Mouse (Mus musculus): ENCODE results near the gene Uri1. TPM values are rescaled to one million over a fixed set of nuclear protein-coding genes. Genes with fewer than 3 reads are reported as not detected.

Gene Uri1
- polyA plus RNA-seq (2015; fragmentation: Nextera tagmentation; extraction: Ambion mirVana), result 8.8 and 9.1 TPM in 2 replicates

- H3K27ac ChIP-seq (ENCODE audit: low read length), result no peak within 1 kb of the TSS
Measured at GRCm38 (mm10) chr7:38023451-38023850, at the start of gene Uri1. Gene Uri1 (minus strand): TSS chr7:38023551.

GRCm38 (mm10) chr7:38071065-38071464, 47.7 kb upstream of the Uri1 start:
- WGBS (ENCODE audit: insufficient replicate concordance), result 49% methylated on average over 5 of the region's 5 CpGs

More at GRCm38 (mm10) chr7:38023451-38023850, at the start of gene Uri1:
- Histone ChIP-seq H3K27me3 (ENCODE audit: control insufficient read depth, insufficient read depth, low read depth, low read length) (no peaks in the 10 kb centered on the region), H3K9me3 (replicated peaks; ENCODE audit: control insufficient read depth, low read length) (no peaks in the 10 kb centered on the region), H3K4me1 (ENCODE audit: control insufficient read depth, low read depth, low read length) (peaks cover 3% of the 10 kb centered on the region; the same call in 1 of the 2 replicates), H3K4me3 (ENCODE audit: low read depth, low read length) (no peak within 1 kb of the TSS), H3K4me2 (ENCODE audit: low read depth, low read length) (no peak within 1 kb of the TSS), H3K36me3 (ENCODE audit: control insufficient read depth, insufficient read depth) (no peaks in the 10 kb centered on the region), H3K9ac (ENCODE audit: low read depth, low read length) (no peak within 1 kb of the TSS)
- no peak for ATAC-seq (ENCODE audit: low read depth)
- WGBS (ENCODE audit: insufficient replicate concordance), result 76% methylated on average over 8 of the region's 8 CpGs

GRCm38 (mm10) chr7:38070663-38071062, 47.3 kb upstream of the Uri1 start:
- Histone ChIP-seq H3K9ac (ENCODE audit: low read depth, low read length) (no peak overlapping the region), H3K9me3 (replicated peaks; ENCODE audit: control insufficient read depth, low read length) (no peaks in the 10 kb centered on the region), H3K4me3 (ENCODE audit: low read depth, low read length) (no peak overlapping the region), H3K4me1 (ENCODE audit: control insufficient read depth, low read depth, low read length) (no peaks in the 10 kb centered on the region), H3K27ac (ENCODE audit: low read length) (no peak overlapping the region), H3K4me2 (ENCODE audit: low read depth, low read length) (no peak overlapping the region), H3K36me3 (ENCODE audit: control insufficient read depth, insufficient read depth) (no peaks in the 10 kb centered on the region), H3K27me3 (ENCODE audit: control insufficient read depth, insufficient read depth, low read depth, low read length) (peaks cover 9% of the 10 kb centered on the region)
- no peak for ATAC-seq (ENCODE audit: low read depth)
- 23% methylated on average over 2 of the region's 2 CpGs for WGBS (ENCODE audit: insufficient replicate concordance)

More at GRCm38 (mm10) chr7:38071065-38071464, 47.7 kb upstream of the Uri1 start:
- no peak overlapping the region for H3K9ac ChIP-seq (ENCODE audit: low read depth, low read length)
- no peak overlapping the region for H3K4me2 ChIP-seq (ENCODE audit: low read depth, low read length)
- H3K36me3 ChIP-seq (ENCODE audit: control insufficient read depth, insufficient read depth), result no peaks in the 10 kb centered on the region
- H3K27me3 ChIP-seq (ENCODE audit: control insufficient read depth, insufficient read depth, low read depth, low read length), result peaks cover 9% of the 10 kb centered on the region
- H3K4me1 ChIP-seq (ENCODE audit: control insufficient read depth, low read depth, low read length), result no peaks in the 10 kb centered on the region
- ATAC-seq (ENCODE audit: low read depth), result no peak
- H3K27ac ChIP-seq (ENCODE audit: low read length), result no peak overlapping the region
- H3K4me3 ChIP-seq (ENCODE audit: low read depth, low read length), result no peak overlapping the region
- no peaks in the 10 kb centered on the region for H3K9me3 ChIP-seq (replicated peaks; ENCODE audit: control insufficient read depth, low read length)

- 23% methylated on average over 4 of the region's 4 CpGs for WGBS (ENCODE audit: insufficient replicate concordance)
- Histone ChIP-seq H3K27me3 (ENCODE audit: control insufficient read depth, insufficient read depth, low read depth, low read length) (no peaks in the 10 kb centered on the region; the same call in 1 of the 2 replicates), H3K9me3 (replicated peaks; ENCODE audit: control insufficient read depth, low read length) (no peaks in the 10 kb centered on the region), H3K27ac (ENCODE audit: low read length) (no peak overlapping the region), H3K9ac (ENCODE audit: low read depth, low read length) (no peak overlapping the region), H3K4me3 (ENCODE audit: low read depth, low read length) (no peak overlapping the region), H3K36me3 (ENCODE audit: control insufficient read depth, insufficient read depth) (no peaks in the 10 kb centered on the region), H3K4me2 (ENCODE audit: low read depth, low read length) (no peak overlapping the region), H3K4me1 (ENCODE audit: control insufficient read depth, low read depth, low read length) (0 out of 2 replicates have a peak, but pooled peaks cover 2% of the 10 kb centered on the region)
- no peak for ATAC-seq (ENCODE audit: low read depth)
Measured at GRCm38 (mm10) chr7:38064431-38064830, 41.1 kb upstream of the Uri1 start.

- 0 out of 2 replicates have a peak, but pooled peaks cover 2% of the 10 kb centered on the region for H3K4me1 ChIP-seq (ENCODE audit: control insufficient read depth, low read depth, low read length)
- 4% methylated on average over 54 of the region's 57 CpGs for WGBS (ENCODE audit: insufficient replicate concordance)
- no peaks in the 10 kb centered on the region for H3K36me3 ChIP-seq (ENCODE audit: control insufficient read depth, insufficient read depth)
- H3K4me3 ChIP-seq (ENCODE audit: low read depth, low read length), result peak overlapping the region; percentile 61
- H3K9me3 ChIP-seq (replicated peaks; ENCODE audit: control insufficient read depth, low read length), result no peaks in the 10 kb centered on the region
- H3K9ac ChIP-seq (ENCODE audit: low read depth, low read length), result peak overlapping the region; percentile 60
- ATAC-seq (ENCODE audit: low read depth), result peak; percentile 84
- no peaks in the 10 kb centered on the region; the same call in 1 of the 2 replicates for H3K27me3 ChIP-seq (ENCODE audit: control insufficient read depth, insufficient read depth, low read depth, low read length)
- H3K4me2 ChIP-seq (ENCODE audit: low read depth, low read length), result peak overlapping the region; percentile 75
- H3K27ac ChIP-seq (ENCODE audit: low read length), result peak overlapping the region; percentile 23; the same call in 1 of the 2 replicates
Measured at GRCm38 (mm10) chr7:38061060-38061970, 38.0 kb upstream of the Uri1 start.

- Histone ChIP-seq H3K4me1 (ENCODE audit: control insufficient read depth, low read depth, low read length) (0 out of 2 replicates have a peak, but pooled peaks cover 2% of the 10 kb centered on the region), H3K4me3 (ENCODE audit: low read depth, low read length) (no peak overlapping the region), H3K36me3 (ENCODE audit: control insufficient read depth, insufficient read depth) (no peaks in the 10 kb centered on the region), H3K9me3 (replicated peaks; ENCODE audit: control insufficient read depth, low read length) (no peaks in the 10 kb centered on the region), H3K9ac (ENCODE audit: low read depth, low read length) (no peak overlapping the region), H3K27ac (ENCODE audit: low read length) (no peak overlapping the region), H3K4me2 (ENCODE audit: low read depth, low read length) (no peak overlapping the region), H3K27me3 (ENCODE audit: control insufficient read depth, insufficient read depth, low read depth, low read length) (no peaks in the 10 kb centered on the region; the same call in 1 of the 2 replicates)
- 48% methylated on average over 8 of the region's 8 CpGs for WGBS (ENCODE audit: insufficient replicate concordance)
- no peak for ATAC-seq (ENCODE audit: low read depth)
Measured at GRCm38 (mm10) chr7:38059636-38060330, 36.4 kb upstream of the Uri1 start.

GRCm38 (mm10) chr7:38059096-38059495, 35.7 kb upstream of the Uri1 start:
- H3K4me3 ChIP-seq (ENCODE audit: low read depth, low read length), result no peak overlapping the region
- H3K4me1 ChIP-seq (ENCODE audit: control insufficient read depth, low read depth, low read length), result 0 out of 2 replicates have a peak, but pooled peaks cover 2% of the 10 kb centered on the region
- H3K9me3 ChIP-seq (replicated peaks; ENCODE audit: control insufficient read depth, low read length), result no peaks in the 10 kb centered on the region
- H3K27ac ChIP-seq (ENCODE audit: low read length), result no peak overlapping the region
- no peak overlapping the region for H3K9ac ChIP-seq (ENCODE audit: low read depth, low read length)
- H3K36me3 ChIP-seq (ENCODE audit: control insufficient read depth, insufficient read depth), result no peaks in the 10 kb centered on the region
- no peaks in the 10 kb centered on the region; the same call in 1 of the 2 replicates for H3K27me3 ChIP-seq (ENCODE audit: control insufficient read depth, insufficient read depth, low read depth, low read length)
- H3K4me2 ChIP-seq (ENCODE audit: low read depth, low read length), result no peak overlapping the region
- no peak for ATAC-seq (ENCODE audit: low read depth)
- WGBS (ENCODE audit: insufficient replicate concordance), result 39% methylated on average over 7 of the region's 7 CpGs

GRCm38 (mm10) chr7:38055996-38056395, 32.6 kb upstream of the Uri1 start:
- Histone ChIP-seq H3K4me3 (ENCODE audit: low read depth, low read length) (no peak overlapping the region), H3K9me3 (replicated peaks; ENCODE audit: control insufficient read depth, low read length) (no peaks in the 10 kb centered on the region), H3K4me1 (ENCODE audit: control insufficient read depth, low read depth, low read length) (no peaks in the 10 kb centered on the region), H3K27ac (ENCODE audit: low read length) (no peak overlapping the region), H3K36me3 (ENCODE audit: control insufficient read depth, insufficient read depth) (no peaks in the 10 kb centered on the region), H3K4me2 (ENCODE audit: low read depth, low read length) (no peak overlapping the region), H3K9ac (ENCODE audit: low read depth, low read length) (no peak overlapping the region), H3K27me3 (ENCODE audit: control insufficient read depth, insufficient read depth, low read depth, low read length) (no peaks in the 10 kb centered on the region; the same call in 1 of the 2 replicates)
- 62% methylated on average over 2 of the region's 2 CpGs for WGBS (ENCODE audit: insufficient replicate concordance)
- ATAC-seq (ENCODE audit: low read depth), result no peak
